Mouse (Mus musculus): ENCODE measurements at regions not wholly inside any gene's neighbourhood (a gene's known extent, or its start where the extent isn't known, plus 50 kb on each side); places are given as distances from the start of the nearest gene placed in this dataset.

DNA sequence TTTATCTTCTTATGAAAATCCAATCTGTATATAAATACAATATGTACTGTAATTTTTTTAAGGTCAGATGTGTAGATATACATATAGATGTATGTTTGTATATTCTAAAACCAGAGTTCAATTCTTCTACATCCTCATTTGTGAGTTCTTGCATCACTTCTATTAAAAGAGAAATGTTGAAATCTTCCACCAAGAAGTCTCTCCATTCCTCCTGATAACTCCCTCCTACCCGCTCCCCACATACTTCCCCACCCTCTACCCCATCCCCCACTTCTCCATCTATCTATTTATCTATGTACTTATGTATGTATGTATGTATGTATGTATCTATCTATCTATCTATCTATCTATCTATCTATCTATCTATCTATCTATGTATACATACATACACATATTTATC lies 285.3 kb downstream of the Lmo4 start:
- no peak for DNase-seq

GRCm38 (mm10) chr3:143914341-143915217 lies 290.4 kb downstream of the Lmo4 start:
- DNase-seq: no peak

DNA sequence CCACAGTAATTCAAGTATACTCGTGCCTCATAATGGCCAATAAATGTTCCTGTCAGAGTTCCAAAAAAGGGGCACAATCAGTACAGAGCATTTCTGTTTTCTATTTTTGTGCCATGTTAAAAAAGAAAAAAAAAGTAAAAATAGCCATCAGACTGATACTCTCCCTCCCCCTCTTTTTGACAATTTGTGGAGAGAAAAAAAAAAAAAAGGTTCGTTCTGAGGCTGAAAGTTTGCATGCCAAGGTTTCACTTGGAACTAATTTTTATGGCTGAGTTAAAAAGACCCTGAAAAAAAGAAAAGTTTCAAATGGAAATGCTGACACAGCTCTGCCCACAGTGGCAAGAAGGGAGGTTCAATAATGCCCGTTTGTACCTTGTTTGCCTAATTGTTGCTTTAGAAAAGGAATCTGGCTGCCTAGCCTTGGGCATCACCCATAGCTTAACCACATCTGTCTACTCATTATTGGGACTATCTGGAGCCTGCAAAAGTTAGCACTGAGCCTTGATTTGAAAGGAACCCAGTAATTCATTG lies 291.9 kb downstream of the Lmo4 start:
- DNase-seq: no peak

- no peak for DNase-seq
Measured at GRCm38 (mm10) chr3:143912433-143912832, 292.6 kb downstream of the Lmo4 start.

- no peak for DNase-seq
Measured at GRCm38 (mm10) chr3:143909341-143909740, 295.7 kb downstream of the Lmo4 start.

GRCm38 (mm10) chr3:143903421-143903820 lies 301.6 kb downstream of the Lmo4 start:
- DNase-seq: no peak

- no peak for DNase-seq
Measured at GRCm38 (mm10) chr3:143880813-143881212, 324.2 kb downstream of the Lmo4 start.

DNA sequence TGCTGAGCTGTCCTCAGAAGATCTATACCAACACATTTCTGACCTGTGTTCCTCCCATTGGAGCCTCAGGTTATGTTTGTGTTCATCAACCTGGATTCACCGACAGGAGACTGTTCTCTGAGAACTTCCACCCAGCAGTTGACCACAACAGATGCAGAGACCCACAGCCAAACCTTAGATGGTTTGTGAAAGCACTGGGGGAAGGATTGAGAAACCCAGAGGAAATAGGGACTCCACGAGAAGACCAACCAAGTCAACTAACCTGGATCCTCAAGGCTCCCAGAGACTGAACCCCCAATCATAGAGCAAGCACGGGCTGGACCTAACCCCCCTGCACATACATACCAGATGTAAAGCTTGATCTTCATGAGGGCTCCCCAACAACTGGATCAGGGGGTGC lies 331.1 kb downstream of the Lmo4 start:
- no peak for DNase-seq

GRCm38 (mm10) chr3:143866521-143866920 lies 338.5 kb downstream of the Lmo4 start:
- peak; percentile 25 to 45 for DNase-seq

DNA sequence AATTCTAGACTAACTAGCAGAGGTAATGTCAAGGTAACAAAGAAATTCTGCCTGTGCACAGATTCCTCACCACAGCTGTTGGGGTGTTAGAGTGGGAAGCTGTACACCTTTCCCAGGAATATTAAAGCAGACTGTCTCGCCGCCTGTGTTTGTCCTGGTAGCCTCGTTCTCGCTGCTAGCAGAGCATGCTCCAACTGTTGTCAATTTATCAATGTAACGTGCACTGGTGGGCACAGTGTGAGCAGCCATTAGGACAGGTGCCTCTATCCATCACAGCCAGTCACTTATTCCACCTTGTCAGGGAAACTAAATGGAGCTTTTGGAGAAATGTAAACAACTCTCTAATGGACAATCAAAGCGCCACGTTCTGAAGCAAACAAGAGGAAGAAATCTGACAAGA lies 339.4 kb downstream of the Lmo4 start:
- peak; percentile 13 to 30 for DNase-seq

GRCm38 (mm10) chr3:143864490-143864889 lies 340.5 kb downstream of the Lmo4 start:
- DNase-seq: no peak

DNA sequence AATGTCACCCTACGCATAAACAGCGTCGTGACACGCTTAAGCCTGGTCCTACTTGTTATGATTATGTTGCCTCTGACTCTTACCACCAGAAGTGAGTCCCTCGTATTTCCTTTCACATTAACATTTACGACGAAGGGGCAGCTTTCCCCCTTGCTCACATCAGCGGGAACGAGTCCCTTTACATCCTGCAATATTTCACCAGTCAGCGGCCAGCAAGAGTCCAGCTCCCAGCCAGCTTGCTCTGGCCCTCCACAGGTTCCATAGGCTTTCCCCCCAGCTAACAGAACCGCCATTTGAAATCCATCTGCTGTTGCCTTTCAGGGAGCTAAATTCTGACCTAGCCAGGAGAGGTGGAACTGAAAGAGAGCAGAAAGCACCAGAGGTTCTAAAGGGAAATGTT lies 342.5 kb downstream of the Lmo4 start:
- no peak for DNase-seq

DNA sequence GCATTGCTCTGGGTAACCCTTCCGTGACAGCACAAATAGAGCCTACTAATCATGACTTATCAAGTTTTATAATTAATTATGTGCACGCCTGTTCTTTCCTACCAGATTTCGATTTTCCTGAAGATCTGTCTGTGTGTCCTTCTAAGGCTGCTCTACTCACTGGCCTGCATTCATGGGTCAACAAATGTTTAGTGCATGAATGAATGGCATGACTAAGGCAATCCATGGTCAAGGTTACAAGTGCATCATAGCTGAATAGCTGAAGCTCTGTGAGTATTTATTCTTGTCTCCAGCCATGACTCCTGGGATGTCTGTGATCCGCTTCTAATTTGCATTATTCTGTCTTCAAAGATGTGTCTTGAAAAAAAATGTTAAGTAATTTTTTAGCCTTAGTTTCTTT lies 343.2 kb downstream of the Lmo4 start:
- DNase-seq: no peak

DNA sequence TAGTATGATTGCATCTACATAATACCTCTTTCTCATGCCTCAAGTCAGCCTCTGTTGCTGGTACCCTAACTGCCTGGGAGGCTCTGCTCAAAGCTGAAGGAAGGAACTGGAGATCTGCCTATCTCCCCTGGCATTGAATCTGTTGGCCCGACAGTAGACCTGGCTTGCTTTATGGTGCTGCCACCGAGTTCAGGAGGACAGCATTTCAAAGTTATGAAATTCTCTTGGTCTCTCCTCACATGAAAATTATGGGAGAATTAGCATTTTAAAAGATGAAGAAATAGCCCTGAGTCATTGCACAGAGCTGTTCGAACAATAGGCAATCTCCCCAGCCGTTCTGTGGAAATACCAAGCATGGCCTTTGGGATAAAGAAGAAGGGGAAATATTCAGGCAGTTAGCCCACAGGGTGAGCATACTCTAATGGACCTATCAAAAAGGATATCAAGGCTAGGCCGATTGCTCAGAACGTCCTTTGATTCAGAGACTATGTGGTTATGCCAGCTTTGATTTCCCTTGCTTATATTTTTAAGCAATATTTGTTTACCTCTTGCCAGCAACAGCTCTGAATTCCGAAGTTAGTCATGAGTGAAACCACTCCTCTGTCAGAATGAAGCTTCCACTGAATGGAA lies 369.3 kb downstream of the Lmo4 start:
- no peak for DNase-seq

DNA sequence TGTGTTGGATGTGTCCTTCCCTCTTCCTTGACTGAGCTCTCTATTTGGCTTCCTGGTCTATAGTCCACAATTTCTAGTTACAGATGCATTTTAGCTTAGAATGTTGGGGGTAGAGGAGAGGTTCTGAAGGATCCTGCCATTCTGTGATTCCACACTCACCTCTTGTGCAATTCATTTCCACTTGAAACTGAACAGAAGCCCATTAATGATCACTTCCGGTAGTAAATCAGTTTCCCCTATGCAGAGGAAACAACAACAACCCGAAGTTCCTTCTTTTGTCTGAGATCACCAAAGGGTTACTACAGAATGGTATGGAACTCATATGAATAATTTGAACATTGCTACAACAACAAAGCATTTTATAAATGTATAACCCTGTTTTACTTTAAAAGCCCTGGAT lies 370.3 kb downstream of the Lmo4 start:
- no peak for DNase-seq

GRCm38 (mm10) chr3:143823395-143823777 lies 381.6 kb downstream of the Lmo4 start:
- no peak for DNase-seq

DNA sequence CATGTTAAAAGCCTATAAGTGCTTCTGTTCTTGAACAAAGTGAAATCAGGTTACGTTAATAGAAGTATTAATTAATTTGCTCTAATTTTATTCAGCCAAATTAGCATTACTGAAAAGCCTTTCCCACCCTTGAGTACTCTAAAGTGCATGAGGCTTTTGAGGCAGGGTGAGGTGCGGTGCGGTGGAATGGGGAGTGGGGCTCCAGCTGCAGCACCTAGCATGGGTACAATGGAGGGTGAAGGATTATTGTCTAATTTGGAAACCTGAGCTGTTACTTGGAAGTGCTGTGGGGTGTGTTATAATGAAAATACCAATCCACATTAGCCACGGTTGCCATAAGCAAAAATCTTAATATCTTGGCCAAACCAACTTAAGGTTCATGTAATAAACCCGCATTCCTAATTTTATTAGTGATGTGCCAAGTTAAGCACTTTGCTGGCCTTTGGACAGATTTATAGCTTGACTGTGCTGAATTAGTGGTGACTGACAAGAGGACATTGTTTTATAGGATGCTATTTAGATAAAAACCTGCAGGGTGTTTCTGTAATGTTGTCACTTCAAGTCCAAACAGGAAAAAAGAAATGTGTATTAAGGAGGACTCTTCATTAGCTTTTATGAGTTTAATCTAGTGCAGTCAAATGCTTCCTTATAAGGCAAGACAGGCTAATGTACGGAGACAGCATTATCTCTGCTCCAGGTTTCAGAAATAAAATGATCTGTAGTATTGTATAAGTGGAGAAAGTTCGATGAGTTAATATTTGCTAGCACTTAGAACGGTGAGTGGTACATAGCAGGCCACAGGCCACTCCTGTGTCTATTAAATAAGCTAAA lies 382.2 kb downstream of the Lmo4 start:
- DNase-seq: no peak

DNA sequence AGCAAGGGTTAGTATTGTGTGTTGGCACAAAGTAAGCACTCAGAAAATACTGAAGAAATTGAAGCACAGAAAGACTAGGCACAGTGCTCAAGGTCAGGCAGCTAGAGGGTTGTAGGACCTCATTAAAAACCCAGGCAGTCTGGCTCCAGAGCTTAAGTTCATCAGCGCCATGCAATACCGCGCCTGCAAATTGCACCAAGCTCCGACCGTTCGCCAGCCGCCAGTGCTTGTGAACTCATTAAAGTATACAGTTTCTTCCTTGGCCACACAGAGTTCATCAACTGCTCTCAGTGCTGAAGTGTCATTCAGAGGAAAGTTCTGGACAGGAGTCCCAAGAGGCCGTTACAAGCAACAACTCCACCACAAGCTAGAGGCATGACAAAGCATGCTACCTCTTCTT lies 397.5 kb downstream of the Lmo4 start:
- no peak for DNase-seq

GRCm38 (mm10) chr3:143806940-143807339 lies 398.1 kb downstream of the Lmo4 start:
- no peak for DNase-seq

- no peak for DNase-seq
Measured at GRCm38 (mm10) chr3:143797850-143798249, 407.2 kb downstream of the Lmo4 start.

DNA sequence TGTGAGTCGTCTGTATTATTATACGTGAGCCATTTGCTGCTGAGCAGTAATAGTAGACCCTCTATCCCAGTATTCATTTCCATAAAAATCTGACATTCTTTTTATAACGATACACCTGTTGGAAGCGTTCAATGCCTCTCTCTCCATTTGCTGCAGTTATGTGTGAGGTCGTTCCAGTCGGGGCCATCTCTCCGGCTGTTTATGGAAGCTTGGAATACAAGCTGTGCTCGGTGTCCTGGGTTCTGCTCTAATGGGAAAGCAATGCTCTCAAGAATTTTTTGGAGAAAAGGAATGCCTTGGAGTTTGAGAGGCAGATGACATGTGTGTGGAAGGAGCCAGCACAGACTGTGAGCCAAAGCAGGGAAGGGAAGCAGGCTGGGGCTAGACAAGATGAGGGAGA lies 414.1 kb downstream of the Lmo4 start:
- DNase-seq: no peak

GRCm38 (mm10) chr3:143789932-143790570 lies 415.0 kb downstream of the Lmo4 start:
- no peak for DNase-seq

DNA sequence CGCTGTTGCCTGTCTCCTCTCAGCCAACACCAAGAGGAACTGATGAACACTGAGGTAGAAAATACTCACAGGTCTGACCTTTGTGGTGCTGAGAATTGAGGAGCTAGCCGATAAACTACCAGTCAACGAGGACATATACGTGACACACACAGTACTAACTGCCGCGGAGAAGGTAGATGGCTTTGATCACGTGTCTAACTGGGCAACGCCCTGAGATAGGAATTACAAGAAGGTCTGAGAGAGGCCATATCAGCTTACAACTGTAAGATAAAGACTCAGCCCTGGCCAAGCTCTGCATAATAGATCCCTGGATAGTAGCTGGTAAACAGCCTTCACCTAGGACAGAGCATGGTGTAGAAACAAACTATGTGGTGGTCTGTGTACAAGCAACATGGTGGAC lies 418.1 kb downstream of the Lmo4 start:
- DNase-seq: no peak

Measured in cerebellum, postnatal 14 days (tissue).